Mouse (Mus musculus): Measurements from ENCODE around the gene Synj2. TPM values are rescaled to one million over a fixed set of nuclear protein-coding genes. Genes with fewer than 3 reads are reported as not detected.
A peak's percentile ranks its signal among the peaks of the same experiment; 100 is the strongest.

Synj2 gene
- total and polyA plus RNA-seq, 3 experiments, result 0.02 to 0.11 TPM; not detected in 1

GRCm38 (mm10) chr17:6008590-6008989, 67.5 kb downstream of the Synj2 start:
- no peak overlapping the region for H3K4me3 ChIP-seq (ENCODE audit: low read depth, low read length)
- no peaks in the 10 kb centered on the region for H3K9me3 ChIP-seq (replicated peaks)
- no peak for TF ChIP-seq TAL1 (conservative IDR thresholded peaks at IDR 0.05; ENCODE audit: low read depth, low read length)
- H3K27me3 ChIP-seq (ENCODE audit: insufficient read depth, low read length), result peaks cover 12% of the 10 kb centered on the region
- H3K36me3 ChIP-seq (replicated peaks), result no peaks in the 10 kb centered on the region
- DNase-seq (ENCODE audit: low spot score) (no peak), ATAC-seq (ENCODE audit: extremely low read depth, insufficient number of reproducible peaks, low FRiP score, poor library complexity, severe bottlenecking) (no peak)
- H3K4me1 ChIP-seq (ENCODE audit: insufficient read depth, low read depth, low read length), result 0 out of 2 replicates have a peak, but pooled peaks cover 3% of the 10 kb centered on the region

GRCm38 (mm10) chr17:6009606-6010005, 68.5 kb downstream of the Synj2 start:
- TF ChIP-seq GATA2 (IDR thresholded peaks at IDR 0.05; ENCODE audit: borderline replicate concordance, low read depth, low read length) (no peak), GATA1 (IDR thresholded peaks at IDR 0.05; ENCODE audit: borderline replicate concordance, low read length) (no peak), CTCF (IDR thresholded peaks at IDR 0.05; ENCODE audit: low read depth, low read length) (no peak), TAL1 (conservative IDR thresholded peaks at IDR 0.05; ENCODE audit: low read depth, low read length) (no peak), POLR2AphosphoS5 (IDR thresholded peaks at IDR 0.05; ENCODE audit: insufficient replicate concordance, low read depth, low read length) (no peak)
- no peak overlapping the region for H3K4me3 ChIP-seq (ENCODE audit: low read depth, low read length)
- ATAC-seq (ENCODE audit: extremely low read depth, insufficient number of reproducible peaks, low FRiP score, poor library complexity, severe bottlenecking) (no peak), DNase-seq (ENCODE audit: low spot score) (no peak)
- H3K4me1 ChIP-seq (ENCODE audit: insufficient read depth, low read depth, low read length), result 0 out of 2 replicates have a peak, but pooled peaks cover 3% of the 10 kb centered on the region
- no peaks in the 10 kb centered on the region for H3K9me3 ChIP-seq (replicated peaks)
- peaks cover 13% of the 10 kb centered on the region for H3K27me3 ChIP-seq (ENCODE audit: insufficient read depth, low read length)
- no peaks in the 10 kb centered on the region for H3K36me3 ChIP-seq (replicated peaks)

- H3K9me3 ChIP-seq (replicated peaks), result no peaks in the 10 kb centered on the region
- ATAC-seq (ENCODE audit: extremely low read depth, insufficient number of reproducible peaks, low FRiP score, poor library complexity, severe bottlenecking) (no peak), DNase-seq (ENCODE audit: low spot score) (no peak)
- no peaks in the 10 kb centered on the region for H3K36me3 ChIP-seq (replicated peaks)
- TF ChIP-seq CTCF (IDR thresholded peaks at IDR 0.05; ENCODE audit: low read depth, low read length), result no peak
- no peak for TF ChIP-seq GATA2 (IDR thresholded peaks at IDR 0.05; ENCODE audit: borderline replicate concordance, low read depth, low read length)
- no peak for TF ChIP-seq GATA1 (IDR thresholded peaks at IDR 0.05; ENCODE audit: borderline replicate concordance, low read length)
- no peak for TF ChIP-seq TAL1 (conservative IDR thresholded peaks at IDR 0.05; ENCODE audit: low read depth, low read length)
- TF ChIP-seq POLR2AphosphoS5 (IDR thresholded peaks at IDR 0.05; ENCODE audit: insufficient replicate concordance, low read depth, low read length), result no peak
- peaks cover 19% of the 10 kb centered on the region for H3K27me3 ChIP-seq (ENCODE audit: insufficient read depth, low read length)
- no peak overlapping the region for H3K4me3 ChIP-seq (ENCODE audit: low read depth, low read length)
- H3K4me1 ChIP-seq (ENCODE audit: insufficient read depth, low read depth, low read length), result no peaks in the 10 kb centered on the region
These were observed 72.0 kb downstream of the Synj2 start for GRCm38 (mm10) chr17:6013079-6013478.

- Histone ChIP-seq H3K9me3 (replicated peaks) (no peaks in the 10 kb centered on the region), H3K36me3 (replicated peaks) (no peaks in the 10 kb centered on the region), H3K4me3 (ENCODE audit: low read depth, low read length) (no peak overlapping the region), H3K4me1 (ENCODE audit: insufficient read depth, low read depth, low read length) (no peaks in the 10 kb centered on the region), H3K27me3 (ENCODE audit: insufficient read depth, low read length) (peaks cover 25% of the 10 kb centered on the region)
- no peak for DNase-seq (ENCODE audit: low spot score)
- TF ChIP-seq GATA1 (IDR thresholded peaks at IDR 0.05; ENCODE audit: borderline replicate concordance, low read length) (no peak), POLR2AphosphoS5 (IDR thresholded peaks at IDR 0.05; ENCODE audit: insufficient replicate concordance, low read depth, low read length) (no peak), TAL1 (conservative IDR thresholded peaks at IDR 0.05; ENCODE audit: low read depth, low read length) (no peak), GATA2 (IDR thresholded peaks at IDR 0.05; ENCODE audit: borderline replicate concordance, low read depth, low read length) (no peak), CTCF (IDR thresholded peaks at IDR 0.05; ENCODE audit: low read depth, low read length) (no peak)
- no peak for ATAC-seq (ENCODE audit: extremely low read depth, insufficient number of reproducible peaks, low FRiP score, poor library complexity, severe bottlenecking)
These were observed 73.9 kb downstream of the Synj2 start for GRCm38 (mm10) chr17:6014985-6015384.

- ATAC-seq (ENCODE audit: extremely low read depth, insufficient number of reproducible peaks, low FRiP score, poor library complexity, severe bottlenecking), result peak; percentile 34; the same call in 1 of the 2 replicates
- TF ChIP-seq CTCF (IDR thresholded peaks at IDR 0.05; ENCODE audit: low read depth, low read length), result no peak
- TF ChIP-seq GATA1 (IDR thresholded peaks at IDR 0.05; ENCODE audit: borderline replicate concordance, low read length), result no peak
- TF ChIP-seq TAL1 (conservative IDR thresholded peaks at IDR 0.05; ENCODE audit: low read depth, low read length), result no peak
- TF ChIP-seq GATA2 (IDR thresholded peaks at IDR 0.05; ENCODE audit: borderline replicate concordance, low read depth, low read length), result no peak
- TF ChIP-seq POLR2AphosphoS5 (IDR thresholded peaks at IDR 0.05; ENCODE audit: insufficient replicate concordance, low read depth, low read length), result no peak
- Histone ChIP-seq H3K9me3 (replicated peaks) (no peaks in the 10 kb centered on the region), H3K36me3 (replicated peaks) (no peaks in the 10 kb centered on the region), H3K4me3 (ENCODE audit: low read depth, low read length) (no peak overlapping the region), H3K27me3 (ENCODE audit: insufficient read depth, low read length) (peaks cover 25% of the 10 kb centered on the region), H3K4me1 (ENCODE audit: insufficient read depth, low read depth, low read length) (no peaks in the 10 kb centered on the region)
- DNase-seq (ENCODE audit: low spot score), result no peak
These were observed 75.2 kb downstream of the Synj2 start for GRCm38 (mm10) chr17:6016213-6016780.

- Histone ChIP-seq H3K27me3 (ENCODE audit: insufficient read depth, low read length) (peaks cover 25% of the 10 kb centered on the region), H3K9me3 (replicated peaks) (no peaks in the 10 kb centered on the region), H3K36me3 (replicated peaks) (no peaks in the 10 kb centered on the region), H3K4me3 (ENCODE audit: low read depth, low read length) (no peak overlapping the region), H3K4me1 (ENCODE audit: insufficient read depth, low read depth, low read length) (no peaks in the 10 kb centered on the region)
- TF ChIP-seq TAL1 (conservative IDR thresholded peaks at IDR 0.05; ENCODE audit: low read depth, low read length) (no peak), GATA1 (IDR thresholded peaks at IDR 0.05; ENCODE audit: borderline replicate concordance, low read length) (no peak), GATA2 (IDR thresholded peaks at IDR 0.05; ENCODE audit: borderline replicate concordance, low read depth, low read length) (no peak), CTCF (IDR thresholded peaks at IDR 0.05; ENCODE audit: low read depth, low read length) (no peak), POLR2AphosphoS5 (IDR thresholded peaks at IDR 0.05; ENCODE audit: insufficient replicate concordance, low read depth, low read length) (no peak)
- ATAC-seq (ENCODE audit: extremely low read depth, insufficient number of reproducible peaks, low FRiP score, poor library complexity, severe bottlenecking) (no peak), DNase-seq (ENCODE audit: low spot score) (no peak)
These were observed 76.2 kb downstream of the Synj2 start for GRCm38 (mm10) chr17:6017268-6017667.
